Mouse (Mus musculus) mesoderm, embryonic 11.5 days (tissue): ENCODE data around the gene Parn.

Experiments used
- DNase-seq: peaks from one replicate; pipeline ENCODE4 v3.0.0-alpha.2; 2012; ENCODE audit warnings: low read depth, low spot score

Gene Parn

DNA sequence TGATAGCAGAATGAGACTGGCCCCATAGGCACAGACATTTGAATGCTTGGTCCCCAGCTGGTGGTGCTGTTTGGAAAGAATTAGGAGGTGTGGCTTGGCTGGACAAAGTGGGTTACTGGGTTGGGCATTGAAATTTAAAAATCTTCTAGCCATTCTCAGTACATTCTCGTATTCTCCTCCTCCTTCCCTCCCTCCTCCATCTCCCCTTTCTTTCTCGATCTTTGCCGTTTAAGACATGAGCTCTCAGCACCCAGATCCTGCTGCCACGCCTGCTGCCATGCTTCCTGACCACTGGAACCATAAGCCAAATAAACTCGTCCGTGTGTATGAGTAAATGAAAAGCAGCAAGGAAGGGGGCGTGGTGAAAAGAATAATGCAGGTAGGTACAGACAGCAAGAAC lies 111.5 kb downstream of the Parn start:
- no peak for DNase-seq

DNA sequence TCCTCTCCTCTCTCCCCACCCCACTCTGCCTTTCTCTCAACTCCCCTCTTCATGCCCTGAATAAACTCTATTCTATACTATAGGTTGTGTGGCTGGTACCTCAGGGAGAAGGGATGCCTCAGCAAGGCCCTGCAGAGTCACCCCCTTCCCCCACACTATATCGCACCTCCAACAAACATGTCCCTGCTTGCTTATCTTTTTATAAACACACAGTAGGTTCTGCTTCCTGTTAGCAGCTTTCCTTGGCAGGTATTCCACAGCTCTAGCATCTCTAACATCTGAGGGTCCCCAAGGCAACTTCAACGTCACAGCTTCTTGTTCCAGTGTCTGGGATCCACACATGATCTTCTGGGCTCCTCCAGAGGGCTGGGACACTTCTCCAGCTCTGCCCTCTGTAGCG lies 117.3 kb downstream of the Parn start:
- DNase-seq = no peak

DNA sequence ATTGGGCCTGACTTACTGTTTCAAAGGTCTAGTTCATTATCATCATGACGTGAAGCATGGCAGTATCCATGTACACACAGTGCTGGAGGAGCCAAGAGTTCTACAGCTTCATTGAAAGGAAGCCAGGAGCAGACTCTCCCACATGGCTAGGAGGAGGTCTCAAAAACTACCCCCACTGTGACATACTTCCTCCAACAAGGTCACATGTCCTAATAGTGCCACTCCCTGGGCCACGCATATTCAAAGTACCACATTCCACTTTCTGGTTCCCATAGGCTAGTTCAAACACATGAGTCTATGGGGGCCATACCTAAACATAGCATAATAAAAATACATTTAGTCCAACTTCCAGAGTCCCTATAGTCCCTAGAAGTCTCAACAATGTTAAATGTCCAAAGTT lies 118.0 kb downstream of the Parn start:
- no peak for DNase-seq

DNA sequence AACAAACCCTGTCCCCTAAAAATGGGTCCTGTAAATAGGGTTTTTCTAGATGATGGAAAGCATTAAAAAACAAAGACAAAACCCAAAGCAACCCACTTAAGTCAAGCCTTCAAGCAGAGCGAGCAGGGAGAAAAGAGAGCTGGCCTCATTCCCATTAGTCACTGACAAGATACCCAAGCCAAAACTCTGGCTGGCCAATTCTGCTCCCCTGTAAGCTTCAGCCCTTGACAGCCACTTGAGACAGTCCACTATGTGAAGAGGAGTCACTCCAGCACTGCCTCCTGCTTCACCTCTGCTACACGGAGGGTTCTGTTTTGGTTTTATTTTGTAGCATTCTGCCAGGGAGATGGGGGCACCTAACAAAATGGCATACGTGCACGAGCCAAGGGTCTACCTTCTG lies 126.2 kb downstream of the Parn start:
- DNase-seq = no peak

DNA sequence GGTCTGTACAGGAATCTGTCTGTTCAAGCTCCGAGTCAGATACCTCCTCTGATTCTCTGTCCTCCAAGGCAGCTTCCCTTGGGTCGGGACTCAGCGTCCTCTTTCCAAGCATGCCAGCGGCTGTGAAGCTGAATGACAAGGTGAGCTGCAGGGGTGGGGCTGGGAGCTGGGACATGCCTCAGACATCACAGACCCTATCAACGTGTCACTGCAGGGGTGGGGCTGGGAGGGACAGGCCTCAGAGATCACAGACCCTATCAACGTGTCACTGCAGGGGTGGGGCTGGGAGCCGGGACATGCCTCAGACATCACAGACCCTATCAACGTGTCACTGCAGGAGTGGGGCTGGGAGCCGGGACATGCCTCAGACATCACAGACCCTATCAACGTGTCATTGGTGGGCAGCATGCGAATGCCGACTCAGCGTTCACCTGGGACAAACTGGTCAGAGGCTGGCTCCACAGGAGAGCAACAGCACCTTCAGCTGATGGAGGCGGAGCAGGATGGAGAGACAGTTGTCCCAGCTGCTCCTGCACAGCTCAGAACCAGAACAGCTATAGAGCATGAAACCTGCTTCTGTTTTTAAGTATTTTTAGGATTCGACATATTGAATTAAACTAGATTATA lies 126.7 kb downstream of the Parn start:
- no peak for DNase-seq

DNA sequence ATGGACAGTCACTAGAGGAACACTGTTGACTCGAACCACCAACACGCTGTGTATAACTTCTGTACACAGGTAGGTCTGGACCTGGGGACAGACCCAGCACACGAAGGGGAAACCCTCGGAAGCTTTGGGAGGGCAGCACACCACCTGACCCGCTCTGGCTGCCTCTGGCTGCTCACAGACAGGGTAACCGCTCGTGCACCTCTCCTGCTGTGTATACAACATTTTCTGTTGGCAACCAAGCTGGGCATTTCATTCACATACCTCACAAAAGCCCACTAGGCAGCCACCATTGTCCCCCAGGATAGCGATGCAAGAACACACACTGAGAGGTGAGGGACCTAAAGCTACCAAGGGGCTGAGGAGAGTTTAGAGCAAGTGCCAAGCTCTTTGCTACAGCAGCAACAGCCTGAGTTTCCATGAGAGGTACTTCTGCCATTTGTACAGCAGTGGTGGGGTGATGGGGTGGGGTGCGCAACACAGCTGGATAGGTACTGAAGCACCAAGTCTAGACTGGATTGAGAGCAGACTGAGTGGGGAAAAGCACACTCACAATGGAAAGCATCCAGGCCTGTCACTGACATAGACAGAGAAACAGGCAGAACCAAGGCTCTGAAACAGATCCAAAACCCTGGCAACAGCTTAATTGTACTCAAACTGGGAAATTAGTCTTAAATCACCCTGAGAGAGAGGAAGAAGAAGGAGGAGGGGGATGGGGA lies 128.9 kb downstream of the Parn start:
- DNase-seq = no peak

DNA sequence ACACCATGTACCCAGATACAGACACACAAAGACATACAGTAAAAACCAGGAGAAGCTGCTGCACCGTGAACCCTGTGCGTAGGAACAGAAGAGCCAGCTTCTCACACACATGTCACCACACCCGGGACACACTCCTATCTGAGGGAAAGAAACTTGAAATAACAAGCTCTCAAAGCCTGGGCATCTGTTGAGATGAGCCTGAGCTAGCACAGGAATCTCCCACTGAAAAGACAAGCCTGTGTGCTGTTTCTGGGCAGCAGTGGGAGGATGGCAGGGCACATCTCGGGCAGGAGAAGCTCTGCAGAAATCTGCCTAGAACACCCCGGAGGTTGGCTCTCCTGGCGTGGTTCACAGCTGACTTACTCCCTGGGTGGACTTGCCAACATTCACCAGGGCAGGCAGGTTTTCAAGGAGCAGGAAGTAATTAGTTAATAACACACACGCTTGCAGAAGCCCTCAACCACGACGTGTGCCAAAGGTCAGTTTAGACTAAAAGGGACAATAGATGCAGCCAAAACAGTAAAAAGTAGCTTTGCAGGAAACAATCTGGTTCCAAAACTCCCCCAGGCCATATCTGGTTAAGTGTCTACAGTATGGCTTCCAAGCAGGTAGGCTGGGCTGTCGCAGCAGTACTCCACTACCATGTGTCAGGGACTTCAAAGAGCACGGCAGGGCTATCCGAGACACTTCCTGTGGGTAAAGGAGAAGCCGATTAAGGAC lies 129.6 kb downstream of the Parn start:
- DNase-seq = no peak

DNA sequence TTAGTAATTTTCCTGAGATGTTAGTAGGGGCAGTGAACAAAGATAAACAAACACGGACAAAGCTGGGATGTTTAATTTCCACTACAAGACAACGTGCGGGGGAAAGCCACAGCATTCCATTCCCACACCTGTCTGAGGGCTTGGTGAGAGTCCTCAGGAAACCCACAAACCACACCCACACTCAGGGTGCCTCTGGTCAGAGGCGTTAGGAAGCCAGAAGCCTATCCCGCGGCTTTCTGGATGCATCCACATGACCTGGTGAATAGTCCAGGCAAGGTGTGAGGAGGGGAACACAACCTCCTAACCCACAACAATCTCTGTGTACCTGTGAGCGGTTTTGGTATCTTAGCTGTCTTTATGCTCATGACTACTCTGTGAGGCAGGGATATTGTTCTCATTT lies 131.6 kb downstream of the Parn start:
- no peak for DNase-seq

DNA sequence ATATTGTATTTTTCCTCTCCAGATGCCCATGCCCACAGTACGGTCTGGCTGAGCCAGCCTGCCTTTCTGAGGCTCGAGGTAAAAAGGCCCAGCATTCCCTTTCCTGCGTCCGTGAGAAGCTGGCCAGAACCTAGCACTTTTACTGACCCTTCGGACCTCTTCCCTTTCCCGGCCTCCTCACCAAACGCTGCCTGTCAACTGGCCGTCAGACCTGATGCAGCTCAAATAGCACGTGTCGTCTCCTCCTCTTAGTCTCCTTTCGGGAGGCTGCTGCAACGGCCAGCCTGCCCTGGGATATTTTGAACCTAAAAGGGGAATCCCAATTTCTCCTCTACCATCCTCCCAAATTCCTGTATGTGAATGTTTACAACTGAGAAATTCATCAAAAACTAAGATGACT lies 132.1 kb downstream of the Parn start:
- no peak for DNase-seq

DNA sequence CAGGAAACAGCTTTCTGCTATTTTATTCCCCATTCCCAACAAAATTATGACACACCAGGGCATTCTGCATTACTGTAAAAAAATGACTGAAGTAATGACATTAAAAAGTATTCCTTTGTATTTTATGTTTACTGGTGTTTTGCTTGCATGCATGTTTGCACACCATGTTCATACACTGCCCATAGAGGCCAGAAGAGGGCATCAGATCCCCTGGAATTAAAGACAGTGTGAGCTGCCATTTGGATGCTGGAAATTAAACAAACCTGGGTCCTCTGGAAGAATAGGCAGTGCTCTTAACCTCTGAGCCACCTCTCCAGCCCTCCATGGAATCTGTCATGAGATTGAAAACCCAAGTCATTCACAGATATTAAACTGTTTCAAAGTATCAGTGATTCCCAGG lies 135.1 kb downstream of the Parn start:
- DNase-seq = no peak

DNA sequence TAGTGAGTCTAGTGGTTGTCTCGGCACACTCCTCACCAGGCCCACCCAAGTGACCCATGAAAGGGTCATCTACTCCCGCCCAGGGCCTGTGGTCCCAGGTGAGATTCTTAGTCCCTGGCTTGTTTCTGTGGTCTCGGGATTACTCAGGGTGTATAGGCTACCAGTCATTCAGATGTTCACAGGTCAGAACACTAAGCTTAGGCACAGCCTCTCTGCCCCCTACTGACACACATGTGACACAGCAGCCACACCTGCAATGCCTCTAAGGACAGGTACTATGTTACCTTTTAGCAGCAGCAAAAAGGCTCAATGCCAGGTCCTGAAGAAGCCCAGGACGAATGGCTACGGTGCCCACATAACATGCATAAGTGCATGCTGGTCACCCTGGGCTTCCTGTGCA lies 136.7 kb downstream of the Parn start:
- DNase-seq = no peak

DNA sequence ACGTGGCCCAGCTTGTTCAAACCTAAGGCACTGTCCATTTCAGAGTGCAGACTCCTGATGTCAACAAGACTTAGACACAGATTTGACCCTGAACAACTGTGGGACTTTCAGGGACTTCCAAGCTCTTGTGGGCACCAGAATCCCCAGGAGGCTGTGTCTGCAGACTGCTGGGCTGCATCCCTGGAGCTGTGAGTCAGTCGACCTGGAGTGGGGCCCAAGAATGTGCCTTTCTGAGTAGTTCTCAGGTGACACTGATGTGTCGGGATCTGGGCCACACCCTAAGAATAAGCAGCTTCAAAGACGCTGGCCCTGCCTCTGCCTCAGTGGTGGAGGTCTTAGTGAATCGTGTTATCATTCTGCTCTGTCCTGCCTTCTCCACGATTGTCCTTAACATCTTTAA lies 146.6 kb downstream of the Parn start:
- DNase-seq = no peak

DNA sequence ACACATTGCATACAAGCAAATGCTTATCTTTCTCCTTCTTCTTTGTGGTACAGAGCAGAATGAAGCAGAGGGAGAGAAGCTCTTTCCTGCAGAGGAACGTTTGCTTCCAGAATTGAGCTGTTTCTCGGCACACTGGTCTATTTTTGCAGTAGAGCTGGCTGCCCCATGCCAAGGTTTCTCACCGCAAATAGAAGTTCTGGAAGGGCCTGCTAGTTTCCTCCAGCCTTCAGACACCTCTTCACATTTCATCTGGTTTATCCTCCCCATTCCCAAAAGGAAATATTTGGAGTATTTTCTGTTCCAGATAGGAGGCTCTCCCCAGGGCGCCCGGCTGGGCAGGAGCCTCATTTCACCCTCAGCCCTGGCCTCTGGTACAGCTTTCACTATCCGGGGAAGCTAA lies 147.7 kb downstream of the Parn start:
- DNase-seq = no peak

DNA sequence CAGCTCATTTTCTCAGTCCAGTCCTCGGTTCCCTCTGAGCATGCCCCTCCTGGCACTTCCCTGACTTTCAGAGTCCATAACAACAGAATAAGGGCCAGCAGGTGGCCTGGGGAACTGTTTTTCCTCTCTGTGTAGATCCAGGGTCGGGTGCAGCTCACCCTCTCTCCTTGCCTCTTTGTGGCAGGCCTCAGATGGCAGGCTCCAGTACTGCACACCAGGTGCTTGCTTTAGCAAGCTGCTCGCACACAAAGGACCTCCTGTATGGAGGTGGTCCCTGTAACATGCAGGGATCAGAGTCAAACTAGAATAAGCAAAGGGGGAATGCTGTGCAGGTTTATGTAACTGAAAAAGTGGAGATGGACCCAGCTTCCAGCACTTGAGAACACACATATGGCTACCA lies 151.8 kb downstream of the Parn start:
- no peak for DNase-seq

DNA sequence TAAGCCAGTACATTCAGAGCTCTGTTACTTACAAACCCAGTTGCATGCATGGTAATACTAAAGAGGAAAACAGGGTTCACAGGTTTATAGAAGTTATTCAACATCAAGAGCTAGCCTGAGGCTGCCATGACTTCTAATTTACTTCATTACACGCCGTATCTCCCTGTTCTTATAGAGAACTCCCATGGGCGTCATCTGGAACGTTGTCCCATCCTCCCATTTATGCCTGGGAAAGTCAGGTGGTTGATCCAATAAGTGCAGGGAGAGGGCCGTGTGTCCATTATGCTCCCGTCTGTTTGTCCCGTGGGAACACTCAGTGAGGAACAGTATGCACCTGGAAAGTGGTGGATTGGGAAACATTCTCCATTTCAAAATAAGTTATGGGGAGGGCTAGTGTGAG lies 152.4 kb downstream of the Parn start:
- DNase-seq = no peak

DNA sequence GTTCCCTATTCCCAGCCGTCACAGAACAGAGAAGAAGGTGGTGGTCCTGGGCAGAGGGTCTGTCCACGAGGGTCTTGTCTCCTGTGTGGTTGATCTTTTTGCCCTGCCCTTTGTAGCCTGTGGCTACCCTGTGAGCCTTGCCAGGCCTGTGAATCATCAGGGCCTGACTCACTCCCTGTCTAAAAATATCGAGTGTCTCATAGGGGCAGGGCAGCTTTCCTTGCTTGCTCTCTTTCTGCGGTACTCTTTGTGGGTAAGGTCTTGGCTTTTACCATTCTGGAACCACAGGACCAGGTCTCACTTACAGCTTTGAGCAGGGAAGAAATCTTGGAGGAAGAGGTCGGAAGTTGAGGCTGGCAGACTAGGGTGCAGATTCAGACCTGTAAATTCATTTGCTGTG lies 162.9 kb downstream of the Parn start:
- DNase-seq = no peak

DNA sequence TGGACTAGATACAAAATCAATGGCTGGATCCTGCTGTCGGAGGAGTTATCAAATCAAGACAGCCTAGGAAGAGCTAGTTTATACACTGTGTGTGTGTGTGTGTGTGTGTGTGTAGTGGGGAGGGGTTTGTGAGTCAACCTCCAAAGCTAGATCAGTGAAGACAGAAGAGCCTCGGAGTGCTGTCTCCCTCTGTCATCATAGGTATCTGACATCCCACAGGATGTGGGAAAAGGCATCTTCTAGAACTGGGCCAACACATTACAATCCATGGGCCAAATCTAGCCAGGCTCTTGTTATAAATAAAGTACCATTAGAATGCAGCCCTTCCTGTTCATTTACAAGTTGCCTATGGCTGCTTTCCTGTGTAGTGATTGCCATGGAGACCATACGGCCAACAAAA lies 163.5 kb downstream of the Parn start:
- DNase-seq = no peak

DNA sequence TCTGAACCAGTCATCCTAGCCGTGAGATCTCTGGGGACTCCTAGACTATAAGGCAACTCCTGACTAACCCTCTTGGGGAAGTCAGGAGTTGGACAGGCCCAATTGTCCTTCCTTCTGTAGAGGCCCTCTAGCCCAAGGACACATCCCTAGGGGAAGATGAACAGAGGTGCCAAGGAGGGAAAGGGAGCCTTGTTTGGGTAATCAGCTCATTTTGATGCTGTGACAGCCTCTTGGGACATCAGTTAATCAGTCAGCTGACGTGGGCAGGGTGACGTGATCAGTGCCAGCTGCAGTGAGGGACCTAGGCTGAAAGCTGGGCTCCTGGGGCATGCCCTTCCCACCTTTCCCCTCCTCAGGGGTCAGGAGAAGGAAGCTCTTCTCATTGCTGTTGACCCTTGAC lies 169.0 kb downstream of the Parn start:
- no peak for DNase-seq

DNA sequence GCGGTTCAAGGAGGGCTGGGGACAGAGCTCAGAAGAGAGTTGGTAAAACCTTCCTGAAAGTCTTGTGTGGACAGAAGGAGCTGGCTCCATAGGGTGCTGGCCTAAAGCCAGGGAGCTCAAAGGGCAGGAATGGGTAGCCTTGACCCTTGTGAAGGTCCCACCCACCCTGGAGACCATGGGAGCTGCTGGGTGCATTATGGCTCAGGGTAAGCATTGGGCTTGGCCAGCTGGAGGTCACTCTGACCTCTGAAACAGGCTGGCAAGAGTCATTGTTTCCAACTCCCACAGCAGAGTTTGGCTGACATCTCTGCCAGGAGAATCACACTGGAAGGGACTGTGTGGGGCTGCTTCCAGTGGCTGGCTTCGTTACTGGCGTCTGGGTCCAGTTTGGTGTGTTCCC lies 174.0 kb downstream of the Parn start:
- DNase-seq = no peak

DNA sequence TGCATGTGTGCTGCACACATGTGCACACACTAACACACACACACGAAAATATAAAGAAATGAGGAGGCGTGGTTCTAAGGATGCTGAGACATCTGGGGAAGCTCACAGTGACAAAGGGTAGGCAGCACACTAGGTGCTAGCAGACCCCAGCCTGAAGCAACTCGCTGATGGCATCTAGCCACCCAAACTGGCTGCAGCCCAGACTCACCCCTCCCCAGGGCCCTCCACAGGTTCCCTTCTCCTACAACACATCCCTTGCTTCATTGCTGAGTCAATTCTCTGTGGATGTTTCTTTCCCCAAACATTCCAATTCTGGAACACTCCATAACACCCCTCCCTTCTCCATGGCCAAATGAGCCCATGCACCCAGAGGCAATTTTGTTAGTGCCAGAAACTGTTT lies 175.0 kb downstream of the Parn start:
- no peak for DNase-seq

DNA sequence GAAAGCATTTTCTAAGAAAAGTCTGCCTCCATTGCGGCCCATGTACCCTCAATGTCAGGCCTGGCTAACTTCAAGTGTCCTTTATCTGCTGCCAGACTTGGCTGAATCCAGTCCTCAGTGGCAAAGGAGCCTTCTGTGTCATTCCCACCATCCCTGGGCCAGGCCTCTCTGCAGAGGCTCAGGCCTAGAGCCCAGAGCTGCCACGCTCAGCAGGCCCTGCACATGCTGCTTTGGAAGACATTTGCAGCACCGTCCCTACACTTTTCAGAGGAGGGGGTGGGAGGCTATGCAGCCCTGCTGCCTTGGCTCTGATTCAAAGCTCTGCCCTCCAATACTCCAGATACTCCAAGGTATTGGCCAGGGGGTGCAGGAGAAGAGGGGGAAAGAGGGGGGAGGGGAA lies 176.2 kb downstream of the Parn start:
- no peak for DNase-seq
